Mouse (Mus musculus) CH12.LX (cell line): ENCODE data around the gene Ddx55. TPM values are rescaled to one million over a fixed set of nuclear protein-coding genes. Genes with fewer than 3 reads are reported as not detected.

Source experiments
- polyA plus RNA-seq: library from polyadenylated mRNA; unstranded; fragments of >175 nt; gene quantifications from 2 replicates; pipeline ENCODE4 v1.2.1, GENCODE M21; 2012; ENCODE audit warnings: low read depth; ENCODE audit not compliant: insufficient read length
- total RNA-seq, 2 experiments: library from RNA; depleted of rRNA; stranded (reverse); fragments of 300-350 nt in 1 of 2; fragments of >200 nt in 1 of 2; gene quantifications; 2 replicates each; pipeline ENCODE4 v1.2.3; 2012 to 2014

Gene Ddx55
- total and polyA plus RNA-seq, 3 experiments, result 15.1 to 25.9 (median 18.2) TPM

Other genes with a start within 250 kb of the Ddx55 start
- gene Mphosph9, start 224.9 kb upstream of the Ddx55 start, total RNA-seq (2012; rRNA removed), result 5.6 and 5.7 TPM in 2 replicates
- 6.9 and 8.0 TPM in 2 replicates for gene Mphosph9, start 224.9 kb upstream of the Ddx55 start, total RNA-seq (2014; rRNA removed)
- gene Mphosph9, start 224.9 kb upstream of the Ddx55 start, polyA plus RNA-seq, result 7.8 and 9.8 TPM in 2 replicates
- gene 2810006K23Rik, start 224.8 kb upstream of the Ddx55 start, total RNA-seq (2012; rRNA removed), result 6.1 and 6.3 TPM in 2 replicates
- gene 2810006K23Rik, start 224.8 kb upstream of the Ddx55 start, total RNA-seq (2014; rRNA removed), result 8.9 TPM in 2 replicates
- gene 2810006K23Rik, start 224.8 kb upstream of the Ddx55 start, polyA plus RNA-seq, result 8.2 and 8.9 TPM in 2 replicates
- 90.4 and 134 TPM in 2 replicates for gene Cdk2ap1, start 189.8 kb upstream of the Ddx55 start, total RNA-seq (2012; rRNA removed)
- 170 and 179 TPM in 2 replicates for gene Cdk2ap1, start 189.8 kb upstream of the Ddx55 start, total RNA-seq (2014; rRNA removed)
- 287 and 323 TPM in 2 replicates for gene Cdk2ap1, start 189.8 kb upstream of the Ddx55 start, polyA plus RNA-seq
- gene Sbno1, start 126.9 kb upstream of the Ddx55 start, total RNA-seq (2012; rRNA removed), result 38.3 and 44.2 TPM in 2 replicates
- gene Sbno1, start 126.9 kb upstream of the Ddx55 start, total RNA-seq (2014; rRNA removed), result 32.4 and 35.0 TPM in 2 replicates
- 48.5 and 52.3 TPM in 2 replicates for gene Sbno1, start 126.9 kb upstream of the Ddx55 start, polyA plus RNA-seq
- gene Kmt5a, start 112.9 kb upstream of the Ddx55 start, total RNA-seq (2012; rRNA removed), result 55.3 and 64.6 TPM in 2 replicates
- gene Kmt5a, start 112.9 kb upstream of the Ddx55 start, total RNA-seq (2014; rRNA removed), result 60.9 and 62.8 TPM in 2 replicates
- 151 and 154 TPM in 2 replicates for gene Kmt5a, start 112.9 kb upstream of the Ddx55 start, polyA plus RNA-seq
- gene Rilpl2, start 74.5 kb upstream of the Ddx55 start, total RNA-seq (2012; rRNA removed), result 393 and 482 TPM in 2 replicates
- 415 and 425 TPM in 2 replicates for gene Rilpl2, start 74.5 kb upstream of the Ddx55 start, total RNA-seq (2014; rRNA removed)
- gene Rilpl2, start 74.5 kb upstream of the Ddx55 start, polyA plus RNA-seq, result 354 and 405 TPM in 2 replicates
- gene Snrnp35, start 69.7 kb upstream of the Ddx55 start, total RNA-seq (2012; rRNA removed), result 23.3 and 27.4 TPM in 2 replicates
- gene Snrnp35, start 69.7 kb upstream of the Ddx55 start, total RNA-seq (2014; rRNA removed), result 13.9 and 14.9 TPM in 2 replicates
- gene Snrnp35, start 69.7 kb upstream of the Ddx55 start, polyA plus RNA-seq, result 29.0 and 36.3 TPM in 2 replicates
- 4.6 and 5.7 TPM in 2 replicates for gene Rilpl1, start 21.5 kb upstream of the Ddx55 start, total RNA-seq (2012; rRNA removed)
- 1.8 and 3.1 TPM in 2 replicates for gene Rilpl1, start 21.5 kb upstream of the Ddx55 start, total RNA-seq (2014; rRNA removed)
- 5.4 and 6.1 TPM in 2 replicates for gene Rilpl1, start 21.5 kb upstream of the Ddx55 start, polyA plus RNA-seq
- 205 and 319 TPM in 2 replicates for gene Tmed2, start 12.2 kb upstream of the Ddx55 start, total RNA-seq (2012; rRNA removed)
- 769 and 796 TPM in 2 replicates for gene Tmed2, start 12.2 kb upstream of the Ddx55 start, total RNA-seq (2014; rRNA removed)
- gene Tmed2, start 12.2 kb upstream of the Ddx55 start, polyA plus RNA-seq, result 280 and 301 TPM in 2 replicates
- 50.8 and 68.3 TPM in 2 replicates for gene Eif2b1, start 26.3 kb downstream of the Ddx55 start, total RNA-seq (2012; rRNA removed)
- gene Eif2b1, start 26.3 kb downstream of the Ddx55 start, total RNA-seq (2014; rRNA removed), result 98.0 and 107 TPM in 2 replicates
- 104 and 111 TPM in 2 replicates for gene Eif2b1, start 26.3 kb downstream of the Ddx55 start, polyA plus RNA-seq
- gene Gtf2h3, start 26.3 kb downstream of the Ddx55 start, total RNA-seq (2012; rRNA removed), result 58.2 and 63.0 TPM in 2 replicates
- 84.9 and 87.5 TPM in 2 replicates for gene Gtf2h3, start 26.3 kb downstream of the Ddx55 start, total RNA-seq (2014; rRNA removed)
- 51.9 and 57.0 TPM in 2 replicates for gene Gtf2h3, start 26.3 kb downstream of the Ddx55 start, polyA plus RNA-seq
- 10.9 and 11.8 TPM in 2 replicates for gene Atp6v0a2, start 75.7 kb downstream of the Ddx55 start, total RNA-seq (2012; rRNA removed)
- 7.4 and 7.7 TPM in 2 replicates for gene Atp6v0a2, start 75.7 kb downstream of the Ddx55 start, total RNA-seq (2014; rRNA removed)
- gene Atp6v0a2, start 75.7 kb downstream of the Ddx55 start, polyA plus RNA-seq, result 13.2 and 16.5 TPM in 2 replicates
- gene Dnah10, start 172.2 kb downstream of the Ddx55 start, total RNA-seq (2012; rRNA removed), result 0.04 and 0.08 TPM in 2 replicates
- gene Dnah10, start 172.2 kb downstream of the Ddx55 start, total RNA-seq (2014; rRNA removed), result 0.03 and 0.28 TPM in 2 replicates
- 0.26 and 0.30 TPM in 2 replicates for gene Dnah10, start 172.2 kb downstream of the Ddx55 start, polyA plus RNA-seq